Mouse (Mus musculus) heart, postnatal 0 days (tissue): Measurements from ENCODE around the gene Hoxb9. TPM values are rescaled to one million over a fixed set of nuclear protein-coding genes. Genes with fewer than 3 reads are reported as not detected.

Experiments used
- ATAC-seq: fragments of 200-750 bp; cut with Nextera tagmentation; 2 replicates; pipeline ENCODE4 v1.8.0; 2017; ENCODE audit warnings: low read depth, moderate number of reproducible peaks, moderate library complexity; ENCODE audit not compliant: insufficient read depth
- DNase-seq: peaks from one replicate; pipeline ENCODE4 v3.0.0-alpha.2; 2016; ENCODE audit warnings: low spot score
- H3K27ac ChIP-seq: fragments of 300-500 bp; sonication (generic); 2 replicates; pipeline ENCODE4 v1.5.1; 2014; ENCODE audit warnings: low read depth, mild to moderate bottlenecking
- H3K27me3 ChIP-seq: fragments of 300-500 bp; sonication (generic); 2 replicates; pipeline ENCODE4 v1.6.1; 2014; ENCODE audit warnings: low read length, mixed read lengths; ENCODE audit not compliant: control insufficient read depth, insufficient read depth
- H3K36me3 ChIP-seq: fragments of 300-500 bp; sonication (generic); replicated peaks from 2 replicates; pipeline ENCODE4 v1.6.1; 2014; ENCODE audit warnings: low read length, mixed read lengths; ENCODE audit not compliant: control insufficient read depth, insufficient read depth
- H3K4me1 ChIP-seq: fragments of 300-500 bp; sonication (generic); 2 replicates; pipeline ENCODE4 v1.6.1; 2014; ENCODE audit warnings: antibody characterized with exemption; ENCODE audit not compliant: control insufficient read depth, insufficient read depth
- H3K4me2 ChIP-seq: fragments of 300-500 bp; sonication (generic); 2 replicates; pipeline ENCODE4 v1.6.1; 2014; ENCODE audit warnings: low read depth, mild to moderate bottlenecking, low read length, moderate library complexity
- H3K4me3 ChIP-seq: fragments of 300-500 bp; sonication (generic); 2 replicates; pipeline ENCODE4 v1.5.1; 2014; ENCODE audit warnings: low read depth, low read length
- H3K9ac ChIP-seq: fragments of 300-500 bp; sonication (generic); replicated peaks from 2 replicates; pipeline ENCODE4 v1.6.1; 2014; ENCODE audit warnings: low read depth, low read length, mixed read lengths
- H3K9me3 ChIP-seq: fragments of 300-500 bp; sonication (generic); replicated peaks from 2 replicates; pipeline ENCODE4 v1.6.1; 2016; ENCODE audit warnings: low read length; ENCODE audit not compliant: control insufficient read depth
- CTCF ChIP-seq: IDR thresholded peaks from 2 replicates; pipeline ENCODE4 v1.5.1; 2016; ENCODE audit warnings: antibody characterized with exemption, control low read depth, low read depth
- EP300 ChIP-seq: IDR thresholded peaks from 2 replicates; pipeline ENCODE4 v1.6.1; 2016; ENCODE audit warnings: antibody characterized with exemption, low read depth
- WGBS: fragments of 180-500 bp; shearing (Covaris S2); extraction: QIAGEN DNeasy Blood & Tissue Kit; methylation state at CpG from one replicate; pipeline ENCODE4 v1.1.7; 2014; 5-methylcytosine and 5-hydroxymethylcytosine counted together
- polyA plus RNA-seq: library from polyadenylated mRNA; unstranded; fragments of >200 nt; fragmentation: Nextera tagmentation; extraction: Ambion mirVana; gene quantifications from 2 replicates; pipeline ENCODE4 v1.2.1, GENCODE M21; 2015
- total RNA-seq: library from RNA; depleted of rRNA; stranded (reverse); fragments of >200 nt; gene quantifications from 2 replicates; pipeline ENCODE4 v1.2.3, GENCODE M21; 2014; ENCODE audit warnings: low replicate concordance

Hoxb9 gene
- total and polyA plus RNA-seq, 2 experiments from 2014 or later = not detected

DNA sequence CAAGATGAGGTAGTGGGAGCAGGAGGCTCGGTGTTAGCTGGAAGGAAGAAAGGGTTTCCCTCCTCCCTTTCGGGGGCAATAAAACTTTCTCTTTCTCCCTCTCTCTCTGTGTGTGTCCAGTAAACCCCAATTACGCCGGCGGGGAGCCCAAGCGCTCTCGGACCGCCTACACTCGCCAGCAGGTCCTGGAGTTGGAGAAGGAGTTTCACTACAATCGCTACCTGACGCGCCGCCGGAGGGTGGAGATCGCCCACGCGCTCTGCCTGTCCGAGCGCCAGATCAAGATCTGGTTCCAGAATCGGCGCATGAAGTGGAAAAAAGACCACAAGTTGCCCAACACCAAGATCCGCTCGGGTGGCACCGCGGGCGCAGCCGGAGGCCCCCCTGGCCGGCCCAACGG lies 48.7 kb downstream of the Hoxb9 start:
- DNase-seq = no peak
- WGBS = under 1% methylated on average over 29 of the region's 29 CpGs
- peak overlapping the region; percentile 47 for H3K4me3 ChIP-seq
- H3K9ac ChIP-seq = no peak overlapping the region
- peak overlapping the region; percentile 59 for H3K4me2 ChIP-seq
- TF ChIP-seq CTCF (no peak), EP300 (no peak)
- H3K4me1 ChIP-seq = no peaks in the 10 kb centered on the region
- no peaks in the 10 kb centered on the region for H3K9me3 ChIP-seq
- no peak for ATAC-seq
- H3K27ac ChIP-seq = peak overlapping the region; percentile 31; the same call in 1 of the 2 replicates
- H3K36me3 ChIP-seq = no peaks in the 10 kb centered on the region
- H3K27me3 ChIP-seq = peaks cover 100% of the 10 kb centered on the region

DNA sequence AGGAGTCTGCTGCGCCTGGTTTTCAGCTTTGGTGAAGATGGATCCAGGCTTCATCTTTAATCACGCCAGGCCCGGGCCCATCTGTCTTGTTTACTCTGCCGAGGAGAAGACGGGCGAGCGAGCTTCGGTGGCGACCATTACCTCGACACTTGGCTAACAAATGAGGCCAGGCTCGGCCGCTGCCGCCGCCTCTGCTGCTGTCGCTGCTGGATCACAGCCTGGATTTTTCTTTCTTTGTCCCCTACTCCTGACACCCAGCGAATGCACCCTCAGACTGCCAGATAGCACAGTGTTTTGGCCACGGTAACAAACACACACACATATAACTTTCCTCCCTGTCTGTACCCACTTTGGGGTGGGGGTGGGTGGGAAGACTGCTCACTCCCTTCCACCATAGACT lies 49.4 kb downstream of the Hoxb9 start:
- TF ChIP-seq CTCF = no peak
- TF ChIP-seq EP300 = no peak
- H3K4me3 ChIP-seq = no peak overlapping the region
- 18% methylated on average over 17 of the region's 17 CpGs for WGBS

DNA sequence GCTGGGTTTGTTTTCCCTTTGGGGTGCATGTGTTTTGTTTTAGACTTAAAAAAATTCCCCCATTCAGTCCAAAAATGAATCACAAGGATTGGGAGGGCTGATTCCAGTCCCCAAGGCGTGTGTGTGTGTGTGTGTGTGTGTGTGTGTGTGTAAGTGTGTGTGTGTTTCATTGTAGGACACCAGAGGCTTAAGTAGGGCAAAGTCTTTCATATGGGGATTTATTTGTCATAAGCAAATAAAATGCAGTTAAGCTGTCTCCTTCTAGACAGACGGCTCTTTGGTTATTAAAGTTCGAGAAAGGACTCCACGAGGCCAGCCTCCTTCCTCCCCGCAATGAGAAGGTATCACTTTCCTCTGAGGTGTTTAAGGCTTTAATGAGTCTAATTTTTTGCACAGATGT lies 50.6 kb downstream of the Hoxb9 start:
- H3K4me3 ChIP-seq = no peak overlapping the region
- peaks cover 100% of the 10 kb centered on the region for H3K27me3 ChIP-seq
- H3K9me3 ChIP-seq = no peaks in the 10 kb centered on the region
- H3K9ac ChIP-seq = no peak overlapping the region
- TF ChIP-seq EP300 = no peak
- H3K27ac ChIP-seq = no peak overlapping the region
- ATAC-seq (no peak), DNase-seq (no peak)
- H3K36me3 ChIP-seq = no peaks in the 10 kb centered on the region
- H3K4me1 ChIP-seq = no peaks in the 10 kb centered on the region
- no peak overlapping the region for H3K4me2 ChIP-seq
- WGBS = 41% methylated on average over 5 of the region's 5 CpGs

More for the DNA sequence above, 49.4 kb downstream of the Hoxb9 start:
- no peak for ATAC-seq
- Histone ChIP-seq H3K9me3 (no peaks in the 10 kb centered on the region), H3K36me3 (no peaks in the 10 kb centered on the region), H3K9ac (no peak overlapping the region), H3K4me2 (no peak overlapping the region), H3K27ac (no peak overlapping the region), H3K4me1 (no peaks in the 10 kb centered on the region), H3K27me3 (peaks cover 100% of the 10 kb centered on the region)
- DNase-seq = no peak

DNA sequence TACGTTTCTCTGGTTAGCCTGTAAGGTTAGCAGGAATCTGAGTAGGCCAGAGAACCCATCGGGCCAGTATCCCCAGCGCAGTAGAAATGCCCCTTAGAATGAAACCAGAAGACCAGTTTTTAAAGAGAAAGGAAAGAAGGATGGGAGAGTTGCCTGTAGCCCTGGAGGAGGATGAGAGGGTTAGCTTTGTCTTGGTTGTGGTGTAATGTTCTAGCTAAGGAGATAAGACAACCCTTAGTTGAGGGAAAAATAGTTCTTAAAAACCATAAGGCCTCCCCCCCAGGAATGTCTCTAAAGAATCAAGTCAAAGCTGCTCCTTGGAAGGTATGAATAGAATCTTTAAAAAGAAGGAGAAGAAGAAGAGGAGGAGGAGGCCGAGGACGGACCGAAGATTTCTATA lies 51.5 kb downstream of the Hoxb9 start:
- TF ChIP-seq CTCF = no peak
- no peak for TF ChIP-seq EP300
- Histone ChIP-seq H3K36me3 (no peaks in the 10 kb centered on the region), H3K9ac (no peak overlapping the region), H3K9me3 (no peaks in the 10 kb centered on the region), H3K27ac (no peak overlapping the region), H3K4me3 (no peak overlapping the region), H3K4me2 (no peak overlapping the region), H3K4me1 (no peaks in the 10 kb centered on the region), H3K27me3 (peaks cover 100% of the 10 kb centered on the region)
- no peak for DNase-seq
- ATAC-seq = no peak
- 24% methylated on average over 6 of the region's 6 CpGs for WGBS

DNA sequence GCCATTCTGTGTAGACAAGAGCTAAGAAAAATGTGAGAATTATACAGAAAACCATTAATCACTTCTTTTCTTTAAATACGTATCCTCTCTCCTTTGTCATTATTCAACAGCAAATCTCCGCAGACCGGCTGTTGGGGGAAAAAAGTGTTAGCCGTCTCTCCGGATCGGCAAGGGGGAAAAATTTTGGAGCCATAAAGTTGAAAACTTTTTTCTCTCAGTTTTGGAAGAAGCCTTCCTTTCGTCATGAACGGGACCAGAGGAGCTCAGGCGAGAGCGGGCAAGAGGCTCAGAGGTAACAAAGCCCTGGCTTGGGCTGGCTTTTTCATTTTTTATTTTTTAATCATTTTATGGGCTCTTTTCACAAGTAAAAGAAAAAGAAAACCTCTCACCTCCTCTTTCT lies 51.9 kb downstream of the Hoxb9 start, which contains the start of gene Hoxb3:
Gene Hoxb3 (plus strand): TSS at position 173 of the 400 bp plus-strand sequence.
- Histone ChIP-seq H3K9ac (no peak within 1 kb of the TSS), H3K36me3 (no peaks in the 10 kb centered on the region), H3K9me3 (no peaks in the 10 kb centered on the region), H3K27me3 (peaks cover 100% of the 10 kb centered on the region), H3K4me2 (no peak within 1 kb of the TSS), H3K27ac (no peak within 1 kb of the TSS), H3K4me3 (no peak within 1 kb of the TSS), H3K4me1 (no peaks in the 10 kb centered on the region)
- DNase-seq (no peak), ATAC-seq (no peak)
- WGBS = 30% methylated on average over 10 of the region's 10 CpGs
- TF ChIP-seq EP300 (no peak), CTCF (no peak)

DNA sequence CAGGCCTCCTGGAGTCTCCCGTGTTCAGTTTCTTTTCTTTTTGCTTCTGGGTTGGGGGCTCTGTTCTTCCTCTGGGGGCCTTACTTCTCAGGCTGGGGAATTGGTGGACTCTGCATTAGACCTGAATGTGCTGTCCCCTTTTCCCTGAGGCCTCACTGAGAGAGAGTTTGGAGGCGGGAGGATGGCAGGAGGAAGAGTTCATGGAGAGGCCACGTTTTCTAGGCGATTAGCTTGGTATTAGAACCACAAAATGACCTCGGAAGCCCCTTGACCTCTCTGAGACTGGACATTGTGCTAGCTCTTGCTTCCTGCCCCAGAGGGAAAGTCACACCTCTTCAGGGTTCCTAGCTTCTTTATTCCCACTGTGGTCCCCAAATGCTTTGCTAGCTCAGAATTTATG lies 52.9 kb downstream of the Hoxb9 start:
- ATAC-seq = no peak
- Histone ChIP-seq H3K4me3 (no peak overlapping the region), H3K4me2 (no peak overlapping the region), H3K4me1 (no peaks in the 10 kb centered on the region), H3K9me3 (no peaks in the 10 kb centered on the region), H3K9ac (no peak overlapping the region), H3K27me3 (peaks cover 100% of the 10 kb centered on the region), H3K27ac (no peak overlapping the region), H3K36me3 (no peaks in the 10 kb centered on the region)
- TF ChIP-seq CTCF (no peak), EP300 (no peak)
- WGBS = 15% methylated on average over 5 of the region's 5 CpGs
- DNase-seq = no peak
